Mouse (Mus musculus) MEL (cell line): ENCODE results near the gene Smco1.

Experiments used
- BHLHE40 ChIP-seq: IDR thresholded peaks from 2 replicates; pipeline ENCODE4 v1.6.1; 2012; ENCODE audit warnings: low read depth, mild to moderate bottlenecking, inconsistent platforms, low read length, improper control_type of control experiment, borderline replicate concordance
- CHD2 ChIP-seq: IDR thresholded peaks from 2 replicates; pipeline ENCODE4 v1.6.1; 2011; ENCODE audit warnings: low read length, improper control_type of control experiment
- CTCF ChIP-seq, 3 experiments: IDR thresholded peaks in 2 of 3; conservative IDR thresholded peaks in 1 of 3; 2 replicates each; pipeline ENCODE4 v1.5.1; 2011 to 2012; ENCODE audit warnings: low read length in 3 of 3, low read depth in 2 of 3, mild to moderate bottlenecking in 2 of 3, improper control_type of control experiment in 1 of 3, inconsistent platforms in 1 of 3, mixed read lengths in 1 of 3, moderate library complexity in 1 of 3; ENCODE audit not compliant: control insufficient read depth in 1 of 3, insufficient read depth in 1 of 3, poor library complexity in 1 of 3, severe bottlenecking in 1 of 3
- EP300 ChIP-seq, 2 experiments: IDR thresholded peaks; 2 replicates each; pipeline ENCODE4 v1.6.1; 2011; ENCODE audit warnings: improper control_type of control experiment in 2 of 2, low read length in 2 of 2, low read depth in 1 of 2, mild to moderate bottlenecking in 1 of 2
- GABPA ChIP-seq: IDR thresholded peaks from 2 replicates; pipeline ENCODE4 v1.6.1; 2012; ENCODE audit warnings: low read depth, mild to moderate bottlenecking, inconsistent platforms, low read length, improper control_type of control experiment, moderate library complexity
- HCFC1 ChIP-seq: IDR thresholded peaks from 2 replicates; pipeline ENCODE4 v1.6.1; 2012; ENCODE audit warnings: low read depth, mild to moderate bottlenecking, inconsistent platforms, low read length, improper control_type of control experiment, moderate library complexity
- MAFK ChIP-seq: IDR thresholded peaks from 2 replicates; pipeline ENCODE4 v1.6.1; 2011; ENCODE audit warnings: low read depth, mild to moderate bottlenecking, low read length, improper control_type of control experiment, borderline replicate concordance
- NRF1 ChIP-seq: IDR thresholded peaks from 2 replicates; pipeline ENCODE4 v1.6.1; 2014; ENCODE audit warnings: low read depth, mild to moderate bottlenecking, inconsistent platforms, low read length, improper control_type of control experiment, moderate library complexity; ENCODE audit not compliant: poor library complexity, insufficient read depth, severe bottlenecking
- POLR2A ChIP-seq, 2 experiments: IDR thresholded peaks; 2 replicates each; pipeline ENCODE4 v1.6.1; 2011 to 2012; ENCODE audit warnings: low read length in 2 of 2, mild to moderate bottlenecking in 2 of 2, control low read depth in 1 of 2, improper control_type of control experiment in 1 of 2, low read depth in 1 of 2, moderate library complexity in 1 of 2; ENCODE audit not compliant: control insufficient read depth in 1 of 2, insufficient read depth in 1 of 2, poor library complexity in 1 of 2
- TBP ChIP-seq: IDR thresholded peaks from 2 replicates; pipeline ENCODE4 v1.8.0; 2011; ENCODE audit warnings: low read depth, low read length, improper control_type of control experiment
- USF1 ChIP-seq: IDR thresholded peaks from 2 replicates; pipeline ENCODE4 v1.6.1; 2014; ENCODE audit warnings: low read depth, mild to moderate bottlenecking, inconsistent platforms, low read length, improper control_type of control experiment, moderate library complexity
- USF2 ChIP-seq, 2 experiments: IDR thresholded peaks; 2 replicates each; pipeline ENCODE4 v1.6.1; 2011 to 2012; ENCODE audit warnings: improper control_type of control experiment in 2 of 2, low read length in 2 of 2, borderline replicate concordance in 1 of 2, inconsistent platforms in 1 of 2, low read depth in 1 of 2, mild to moderate bottlenecking in 1 of 2; ENCODE audit not compliant: insufficient read depth in 1 of 2
- ZMIZ1 ChIP-seq: IDR thresholded peaks from 2 replicates; pipeline ENCODE4 v1.6.1; 2012; ENCODE audit warnings: low read depth, mild to moderate bottlenecking, inconsistent platforms, low read length, improper control_type of control experiment, moderate library complexity

DNA sequence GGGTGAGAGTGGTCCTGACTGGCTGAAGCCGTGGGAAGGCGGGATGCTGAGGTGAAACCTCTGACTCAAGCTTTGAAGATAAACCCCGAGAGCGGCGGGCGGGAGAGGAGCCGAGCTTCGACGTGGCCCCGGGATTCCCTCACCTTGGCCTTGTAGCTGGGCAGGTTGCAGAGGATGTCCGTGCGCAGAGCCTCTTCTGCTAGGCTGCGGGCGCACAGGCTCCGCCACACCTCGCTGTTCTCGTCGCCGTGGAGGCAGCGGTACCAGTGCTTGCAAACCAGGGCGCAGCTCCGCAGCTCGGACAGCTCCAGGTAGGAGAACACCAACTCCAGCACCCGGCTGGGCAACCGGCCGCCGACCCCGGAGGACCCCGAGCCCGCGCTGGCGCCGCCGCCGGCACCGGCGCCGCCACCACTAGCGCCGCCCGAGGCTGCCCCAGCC lies 24.9 kb upstream of the Smco1 start:
- TF ChIP-seq ZMIZ1 (no peak), POLR2A (IDR thresholded peaks at IDR 0.05; ENCODE audit: control insufficient read depth in 1 of 2, insufficient read depth in 1 of 2, low read depth in 1 of 2, low read length in 2 of 2, poor library complexity in 1 of 2) (no peak; a peak in 1 of 4 replicates), NRF1 (0 out of 2 replicates have a peak, but pooled peaks have one; percentile 9), USF1 (no peak), CHD2 (no peak), USF2 (IDR thresholded peaks at IDR 0.05; ENCODE audit: borderline replicate concordance in 1 of 2, insufficient read depth in 1 of 2, low read depth in 1 of 2, low read length in 2 of 2) (no peak), BHLHE40 (no peak), CTCF (IDR thresholded peaks at IDR 0.05 in 2 of 3, conservative IDR thresholded peaks at IDR 0.05 in 1 of 3; ENCODE audit: control insufficient read depth in 1 of 3, insufficient read depth in 1 of 3, low read depth in 2 of 3, low read length in 3 of 3, poor library complexity in 1 of 3, severe bottlenecking in 1 of 3) (no peak), MAFK (no peak), EP300 (IDR thresholded peaks at IDR 0.05; ENCODE audit: low read depth in 1 of 2, low read length in 2 of 2) (no peak), TBP (no peak; the same call in 1 of the 2 replicates), HCFC1 (no peak), GABPA (no peak)
